Mouse (Mus musculus) embryonic facial prominence, embryonic 13.5 days (tissue): ENCODE data around the gene 2310011J03Rik. TPM values are rescaled to one million over a fixed set of nuclear protein-coding genes. Genes with fewer than 3 reads are reported as not detected.
"Not testable (repeated sequence)": the region's sequence is repeated elsewhere in the genome, so short reads cannot be mapped to it uniquely, and the experiment has no call there.

ENCODE experiments used
- ATAC-seq: fragments of 200-750 bp; cut with Nextera tagmentation; 2 replicates; pipeline ENCODE4 v1.8.0; 2017; ENCODE audit warnings: low read depth; ENCODE audit not compliant: insufficient number of reproducible peaks, insufficient read depth, low FRiP score, low TSS enrichment
- H3K27ac ChIP-seq: fragments of 300-500 bp; sonication (generic); 2 replicates; pipeline ENCODE4 v1.5.1; 2015; ENCODE audit warnings: moderate library complexity, mild to moderate bottlenecking, inconsistent platforms
- H3K27me3 ChIP-seq: fragments of 300-500 bp; sonication (generic); 2 replicates; pipeline ENCODE4 v1.6.1; 2015; ENCODE audit warnings: mild to moderate bottlenecking, inconsistent platforms
- H3K36me3 ChIP-seq: fragments of 300-500 bp; sonication (generic); 2 replicates; pipeline ENCODE4 v1.6.1; 2015; ENCODE audit warnings: mild to moderate bottlenecking, inconsistent platforms
- H3K4me1 ChIP-seq: fragments of 300-500 bp; sonication (generic); 2 replicates; pipeline ENCODE4 v1.6.1; 2015; ENCODE audit warnings: inconsistent platforms
- H3K4me2 ChIP-seq: fragments of 300-500 bp; sonication (generic); 2 replicates; pipeline ENCODE4 v1.6.1; 2015; ENCODE audit warnings: moderate library complexity, mild to moderate bottlenecking, inconsistent platforms
- H3K4me3 ChIP-seq: fragments of 300-500 bp; sonication (generic); 2 replicates; pipeline ENCODE4 v1.5.1; 2015; ENCODE audit warnings: mild to moderate bottlenecking, inconsistent platforms
- H3K9ac ChIP-seq: fragments of 300-500 bp; sonication (generic); 2 replicates; pipeline ENCODE4 v1.6.1; 2015; ENCODE audit warnings: mild to moderate bottlenecking, inconsistent platforms
- H3K9me3 ChIP-seq: fragments of 300-500 bp; sonication (generic); 2 replicates; pipeline ENCODE4 v1.6.1; 2016; ENCODE audit warnings: inconsistent platforms
- WGBS: fragments of 180-500 bp; shearing (Covaris S2); methylation state at CpG from one replicate; pipeline ENCODE4 v1.1.7; 2015; ENCODE audit warnings: mixed read lengths; 5-methylcytosine and 5-hydroxymethylcytosine counted together
- polyA plus RNA-seq: library from polyadenylated mRNA; unstranded; fragments of >200 nt; fragmentation: Nextera tagmentation; extraction: Ambion mirVana; gene quantifications from 2 replicates; pipeline ENCODE4 v1.2.1, GENCODE M21; 2015

Gene 2310011J03Rik
- polyA plus RNA-seq, 1 experiment from 2014 or later: 57.9 TPM

DNA sequence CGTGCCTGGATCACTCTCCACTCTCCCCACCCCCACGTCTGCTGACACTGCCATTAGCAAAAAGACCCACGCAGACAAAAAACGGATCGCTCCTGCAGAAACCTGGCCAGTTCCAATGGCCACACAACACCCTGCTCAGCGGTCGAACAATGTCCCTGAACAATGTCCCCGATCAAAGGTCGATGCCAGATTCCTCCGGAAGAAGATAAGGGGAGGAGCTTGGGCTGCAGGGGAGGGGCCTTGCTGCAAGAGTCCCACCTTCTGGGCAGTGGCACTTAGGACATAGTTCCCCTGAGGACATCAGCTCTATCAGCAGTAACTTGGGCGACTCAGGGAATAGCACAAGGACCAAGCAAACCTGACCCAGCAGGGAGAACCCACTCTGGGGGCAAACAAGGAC lies 31.6 kb upstream of the 2310011J03Rik start:
- Histone ChIP-seq H3K36me3 (no peaks in the 10 kb centered on the region), H3K4me3 (no peak overlapping the region), H3K4me1 (peaks cover 51% of the 10 kb centered on the region), H3K9ac (no peak overlapping the region), H3K4me2 (no peak overlapping the region), H3K27me3 (peaks cover 100% of the 10 kb centered on the region), H3K9me3 (no peaks in the 10 kb centered on the region), H3K27ac (no peak overlapping the region)
- 22% methylated on average over 11 of the region's 11 CpGs for WGBS
- ATAC-seq: no peak

DNA sequence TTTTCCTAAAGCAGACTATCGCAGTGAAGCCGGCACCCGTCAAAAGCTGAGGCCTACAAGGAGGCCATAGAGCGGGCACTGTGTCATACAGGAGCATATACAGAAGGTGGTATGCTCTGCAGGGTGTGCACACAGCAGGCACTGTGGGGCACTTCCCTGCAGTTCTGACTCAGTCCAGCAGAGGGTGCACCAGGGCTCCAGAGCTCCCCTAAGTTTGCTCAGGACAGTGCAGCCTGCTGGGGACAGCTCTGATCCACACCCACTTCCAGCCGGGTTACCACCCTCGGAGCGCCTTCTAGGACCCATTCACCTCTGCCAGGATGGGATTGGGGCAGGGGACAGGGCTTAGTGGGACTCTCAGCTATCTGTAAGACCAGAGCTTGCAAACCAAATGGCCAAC lies 30.0 kb upstream of the 2310011J03Rik start:
- H3K27me3 ChIP-seq: peaks cover 99% of the 10 kb centered on the region
- H3K9me3 ChIP-seq: no peaks in the 10 kb centered on the region
- no peak overlapping the region for H3K9ac ChIP-seq
- no peak overlapping the region for H3K27ac ChIP-seq
- peaks cover 37% of the 10 kb centered on the region for H3K4me1 ChIP-seq
- no peak overlapping the region for H3K4me3 ChIP-seq
- H3K36me3 ChIP-seq: no peaks in the 10 kb centered on the region
- peak; percentile 40; the same call in 1 of the 2 replicates for ATAC-seq
- 2% methylated on average over 7 of the region's 7 CpGs for whole genome bisulfite sequencing
- H3K4me2 ChIP-seq: no peak overlapping the region

DNA sequence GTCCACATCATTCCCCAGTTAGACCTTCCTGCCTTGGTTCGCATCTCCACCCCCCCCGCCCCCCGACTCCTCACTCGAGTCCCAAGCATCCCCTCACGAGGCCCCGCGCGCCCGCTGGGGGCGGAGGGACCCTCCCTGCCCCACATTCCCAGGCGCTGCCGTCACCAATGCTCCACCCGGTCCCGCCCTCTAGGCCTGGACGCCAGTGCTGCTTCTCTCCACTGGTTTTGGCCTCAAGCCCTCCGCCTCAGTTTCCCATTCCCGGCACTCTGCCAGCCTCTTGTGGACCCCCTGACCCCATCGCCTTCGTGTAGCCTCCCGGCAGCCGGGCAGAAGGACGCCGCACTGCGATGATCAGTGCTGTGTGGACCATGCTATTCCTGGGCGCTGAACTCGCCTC lies 28.6 kb upstream of the 2310011J03Rik start:
- Histone ChIP-seq H3K9ac (peak overlapping the region; percentile 59), H3K27me3 (peaks cover 99% of the 10 kb centered on the region), H3K36me3 (no peaks in the 10 kb centered on the region), H3K9me3 (no peaks in the 10 kb centered on the region), H3K27ac (no peak overlapping the region), H3K4me3 (peak overlapping the region; percentile 32), H3K4me2 (peak overlapping the region; percentile 61), H3K4me1 (peaks cover 50% of the 10 kb centered on the region)
- WGBS: 15% methylated on average over 26 of the region's 26 CpGs
- ATAC-seq: no peak

DNA sequence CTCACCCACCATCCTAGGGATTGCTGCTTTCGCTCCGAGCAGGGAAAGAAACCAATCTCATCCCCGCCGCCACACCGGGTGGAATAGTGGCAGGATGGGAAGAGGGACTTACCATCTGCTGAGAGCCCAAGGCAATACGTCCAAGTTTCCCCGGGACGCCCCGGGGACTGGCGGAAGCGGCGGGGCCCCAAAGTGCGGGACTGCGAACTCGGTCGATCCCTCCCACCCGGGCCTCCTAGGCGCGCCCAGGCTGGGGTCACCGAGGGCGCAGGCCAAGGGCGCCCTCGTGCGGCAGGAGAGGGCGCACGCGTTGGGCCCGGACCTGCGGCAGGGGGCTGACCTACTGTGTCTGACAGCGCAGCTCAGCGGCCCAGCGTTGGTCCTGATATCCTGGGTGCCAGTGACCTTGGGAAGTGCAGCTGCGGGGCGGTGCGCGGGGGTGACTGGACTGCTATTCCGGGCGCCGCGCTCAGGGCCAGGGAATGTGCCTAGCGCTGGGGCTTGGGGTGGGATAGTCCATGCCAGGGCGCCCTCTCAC lies 28.0 kb upstream of the 2310011J03Rik start, which contains the start of gene Adamtsl5:
TSS of gene Adamtsl5 (minus strand) at position 169 of the 538 bp plus-strand sequence.
- no peak for ATAC-seq
- under 1% methylated on average over 42 of the region's 42 CpGs for WGBS

DNA sequence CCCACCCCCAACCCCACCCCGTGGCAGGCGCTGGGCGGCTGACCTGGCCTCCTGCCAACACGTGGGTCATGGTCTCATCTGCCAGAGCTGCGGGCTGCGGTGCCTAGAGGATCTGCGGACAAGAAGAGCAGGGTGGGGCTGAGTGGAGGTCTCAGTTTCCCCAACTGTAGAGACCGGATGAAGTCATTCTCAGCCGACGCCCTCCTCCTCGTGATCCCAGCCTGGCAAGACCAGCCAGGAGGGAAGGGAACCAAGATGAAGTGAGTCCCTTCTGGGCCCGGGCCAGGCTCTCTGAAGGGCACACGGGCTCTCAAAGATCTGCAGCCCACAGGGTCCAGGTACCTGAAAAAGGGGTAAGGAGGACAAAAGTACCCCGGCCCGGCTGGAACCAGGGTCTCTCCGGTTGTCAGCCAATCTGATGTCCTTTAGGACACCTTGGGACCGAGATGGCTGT lies 27.2 kb upstream of the 2310011J03Rik start:
- Histone ChIP-seq H3K27ac (no peak overlapping the region), H3K4me3 (peak overlapping the region; percentile 32), H3K4me1 (peaks cover 63% of the 10 kb centered on the region), H3K9me3 (no peaks in the 10 kb centered on the region), H3K36me3 (no peaks in the 10 kb centered on the region), H3K4me2 (peak overlapping the region; percentile 61), H3K27me3 (peaks cover 99% of the 10 kb centered on the region), H3K9ac (0 out of 2 replicates have a peak overlapping the region, but pooled peaks have one; percentile 59)
- no peak for ATAC-seq
- 12% methylated on average over 17 of the region's 17 CpGs for WGBS

More for the DNA sequence above, 28.0 kb upstream of the 2310011J03Rik start, which contains the start of gene Adamtsl5:
- peak within 1 kb of the TSS; percentile 59 for H3K9ac ChIP-seq
- H3K27ac ChIP-seq: no peak within 1 kb of the TSS
- peaks cover 57% of the 10 kb centered on the region for H3K4me1 ChIP-seq
- peak within 1 kb of the TSS; percentile 61 for H3K4me2 ChIP-seq
- no peaks in the 10 kb centered on the region for H3K36me3 ChIP-seq
- no peaks in the 10 kb centered on the region for H3K9me3 ChIP-seq
- H3K4me3 ChIP-seq: peak within 1 kb of the TSS; percentile 32
- H3K27me3 ChIP-seq: peaks cover 99% of the 10 kb centered on the region

DNA sequence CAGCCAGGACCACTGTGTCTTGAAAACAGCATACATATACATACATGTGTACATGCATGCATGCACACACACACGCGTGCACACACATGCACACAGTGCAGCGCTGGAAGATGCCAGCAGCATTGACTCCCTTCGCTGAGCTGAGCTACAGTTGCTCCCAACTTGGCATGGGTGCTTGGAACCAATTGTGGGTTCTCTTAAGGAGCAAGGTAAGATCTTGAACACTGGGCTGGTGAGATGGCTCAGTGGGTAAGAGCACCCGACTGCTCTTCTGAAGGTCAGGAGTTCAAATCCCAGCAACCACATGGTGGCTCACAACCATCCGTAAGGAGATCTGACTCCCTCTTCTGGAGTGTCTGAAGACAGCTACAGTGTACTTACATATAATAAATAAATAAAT lies 25.6 kb upstream of the 2310011J03Rik start:
- H3K27me3 ChIP-seq: peaks cover 99% of the 10 kb centered on the region
- H3K9me3 ChIP-seq, H3K4me2 ChIP-seq, H3K36me3 ChIP-seq, H3K27ac ChIP-seq, ATAC-seq, H3K4me3 ChIP-seq: not testable (repeated sequence)
- H3K4me1 ChIP-seq: peaks cover 78% of the 10 kb centered on the region
- 0 out of 2 replicates have a peak overlapping the region, but pooled peaks have one; percentile 22 for H3K9ac ChIP-seq
- WGBS: 65% methylated on average over 6 of the region's 6 CpGs

DNA sequence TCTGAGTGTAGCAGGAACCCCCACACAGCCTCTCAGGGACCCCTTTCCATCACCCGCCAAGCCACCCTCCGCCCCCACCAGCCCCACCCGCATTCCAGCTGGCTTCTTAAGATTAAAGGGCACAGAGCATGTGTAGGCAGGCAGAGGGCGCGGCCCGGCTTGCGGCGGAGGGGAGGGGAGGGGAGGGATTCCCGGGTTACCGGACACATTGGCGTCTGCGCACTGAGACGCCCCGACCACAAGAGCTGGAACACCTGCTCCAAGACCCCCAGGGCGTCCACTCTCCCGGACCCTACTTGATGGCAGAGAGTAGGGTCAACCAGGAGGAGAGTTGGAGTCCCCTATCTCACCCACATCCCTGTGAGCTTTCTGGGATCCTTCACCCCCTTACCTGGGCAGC lies 24.8 kb upstream of the 2310011J03Rik start:
- no peak for ATAC-seq
- Histone ChIP-seq H3K27me3 (peaks cover 99% of the 10 kb centered on the region), H3K27ac (no peak overlapping the region), H3K9me3 (no peaks in the 10 kb centered on the region), H3K4me3 (peak overlapping the region; percentile 21), H3K36me3 (no peaks in the 10 kb centered on the region), H3K4me1 (peaks cover 77% of the 10 kb centered on the region), H3K9ac (0 out of 2 replicates have a peak overlapping the region, but pooled peaks have one; percentile 32), H3K4me2 (peak overlapping the region; percentile 62)
- 1% methylated on average over 16 of the region's 16 CpGs for WGBS

DNA sequence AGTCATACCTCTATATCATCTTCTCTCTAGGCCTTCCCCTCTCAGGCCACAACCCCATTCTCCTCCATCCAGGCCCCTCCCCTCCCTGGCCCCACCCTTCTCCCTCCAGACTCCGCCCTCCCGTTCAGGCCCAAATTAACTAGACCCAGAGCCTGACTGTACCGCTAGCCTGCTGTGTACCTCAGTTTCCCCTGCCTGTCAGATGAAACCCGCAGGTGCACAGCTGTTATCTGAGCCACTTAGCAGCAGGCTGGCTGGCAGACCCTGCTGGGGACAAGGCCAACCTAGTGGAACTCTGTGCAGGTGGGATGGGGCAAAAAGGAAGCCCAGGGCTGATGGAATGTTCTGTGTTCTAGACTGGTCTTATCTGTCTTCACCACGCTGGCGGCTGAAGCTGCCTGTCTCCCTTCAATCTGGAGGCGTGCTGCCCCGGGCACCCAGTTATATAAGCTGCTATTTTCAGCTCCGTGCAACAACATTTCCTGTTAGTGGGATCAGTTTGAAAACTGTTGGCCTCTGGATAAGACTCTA lies 23.9 kb upstream of the 2310011J03Rik start:
- Histone ChIP-seq H3K27ac (no peak overlapping the region), H3K4me1 (peaks cover 73% of the 10 kb centered on the region), H3K27me3 (peaks cover 94% of the 10 kb centered on the region), H3K4me2 (peak overlapping the region; percentile 62), H3K9ac (no peak overlapping the region), H3K4me3 (peak overlapping the region; percentile 43; the same call in 1 of the 2 replicates), H3K9me3 (no peaks in the 10 kb centered on the region), H3K36me3 (no peaks in the 10 kb centered on the region)
- ATAC-seq: no peak
- WGBS: 35% methylated on average over 9 of the region's 9 CpGs

DNA sequence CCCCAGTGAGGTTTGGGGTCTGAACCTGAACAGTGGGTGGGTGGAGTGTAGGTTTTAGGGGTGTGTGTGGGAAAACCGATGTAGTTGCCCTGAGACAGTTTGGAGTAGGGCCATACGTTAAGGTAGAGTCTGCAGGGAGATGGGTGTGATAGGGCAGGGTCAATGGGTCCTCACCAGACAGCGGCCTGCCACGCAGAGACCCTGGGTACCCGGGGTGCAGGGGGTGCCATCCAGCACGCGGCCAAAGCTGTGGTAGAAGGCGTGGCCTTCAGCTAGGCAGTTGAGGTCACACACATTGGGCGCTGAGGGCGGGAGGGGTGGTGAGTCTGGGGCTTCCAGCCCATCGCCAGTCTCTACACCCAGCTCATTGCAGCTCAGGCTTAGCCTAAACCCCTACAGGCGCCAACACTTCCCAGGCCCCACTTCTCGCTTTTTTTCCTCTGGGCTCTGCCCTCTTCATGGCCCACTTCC lies 23.1 kb upstream of the 2310011J03Rik start:
- 34% methylated on average over 13 of the region's 13 CpGs for WGBS
- Histone ChIP-seq H3K9me3 (no peaks in the 10 kb centered on the region), H3K9ac (0 out of 2 replicates have a peak overlapping the region, but pooled peaks have one; percentile 27), H3K4me2 (peak overlapping the region; percentile 62), H3K27me3 (peaks cover 87% of the 10 kb centered on the region), H3K27ac (peak overlapping the region; percentile 55; the same call in 1 of the 2 replicates), H3K4me1 (peaks cover 66% of the 10 kb centered on the region), H3K4me3 (peak overlapping the region; percentile 43), H3K36me3 (no peaks in the 10 kb centered on the region)
- ATAC-seq: no peak; the same call in 1 of the 2 replicates

DNA sequence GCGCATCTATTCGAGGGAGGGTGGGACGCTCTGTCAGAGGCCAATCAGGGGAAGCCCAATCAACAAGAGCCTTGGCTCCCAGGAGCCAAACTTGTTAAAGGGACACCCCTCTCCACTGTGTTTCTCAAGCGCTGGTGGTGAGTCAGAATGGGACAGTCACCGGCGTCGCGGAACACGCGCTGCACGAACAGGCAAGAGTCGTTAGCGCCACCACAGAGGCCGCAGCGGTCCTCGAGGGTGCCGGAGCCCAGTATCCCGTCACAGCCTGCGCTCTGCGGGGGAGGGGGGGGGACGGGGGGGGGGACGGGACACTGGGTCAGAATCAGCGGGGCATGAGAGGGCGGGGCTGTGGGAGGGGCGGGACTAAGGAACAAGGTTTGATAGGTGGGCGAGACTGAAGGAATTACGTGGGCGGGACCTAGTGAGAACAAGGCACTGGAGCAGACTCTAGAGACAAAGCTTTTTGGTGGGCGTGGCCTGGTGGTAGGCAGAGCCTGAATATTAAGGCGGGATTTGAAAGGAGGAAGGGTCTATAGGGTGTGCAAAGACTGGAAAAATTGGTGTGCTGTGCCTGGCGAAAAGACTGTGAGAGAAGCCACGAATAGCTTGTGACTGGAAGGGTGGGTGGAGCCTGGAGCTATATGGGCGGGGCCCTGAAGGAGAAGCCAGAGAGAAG lies 22.6 kb upstream of the 2310011J03Rik start:
- no peaks in the 10 kb centered on the region for H3K36me3 ChIP-seq
- H3K4me2 ChIP-seq: peak overlapping the region; percentile 62
- peaks cover 60% of the 10 kb centered on the region for H3K4me1 ChIP-seq
- peak overlapping the region; percentile 55; the same call in 1 of the 2 replicates for H3K27ac ChIP-seq
- H3K27me3 ChIP-seq: peaks cover 81% of the 10 kb centered on the region
- ATAC-seq: peak; percentile 68
- H3K9ac ChIP-seq: 0 out of 2 replicates have a peak overlapping the region, but pooled peaks have one; percentile 46
- H3K9me3 ChIP-seq: no peaks in the 10 kb centered on the region
- H3K4me3 ChIP-seq: peak overlapping the region; percentile 43
- WGBS: under 1% methylated on average over 32 of the region's 33 CpGs

DNA sequence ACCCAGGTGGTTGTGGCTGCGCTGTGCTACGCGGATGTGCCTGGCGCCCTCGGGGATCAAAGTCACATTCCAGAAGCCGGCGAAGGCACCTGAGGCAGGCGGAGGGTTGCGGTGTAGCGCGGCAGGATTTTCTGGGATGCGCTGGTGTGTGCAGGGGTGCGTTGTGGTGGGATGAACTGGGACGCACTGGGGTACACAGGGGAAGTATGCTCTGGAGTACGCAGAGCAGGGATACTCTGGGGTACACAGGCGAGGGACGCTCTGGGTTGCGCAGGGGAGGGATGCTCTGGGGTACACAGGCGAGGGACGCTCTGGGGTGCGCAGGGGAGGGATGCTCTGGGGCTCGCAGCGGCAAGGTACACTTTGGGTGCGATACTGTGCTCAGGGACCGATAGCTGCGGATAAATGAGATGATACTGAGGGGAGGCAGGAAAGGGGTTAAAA lies 22.0 kb upstream of the 2310011J03Rik start:
- H3K27me3 ChIP-seq: peaks cover 75% of the 10 kb centered on the region
- peak overlapping the region; percentile 62 for H3K4me2 ChIP-seq
- H3K4me1 ChIP-seq: peaks cover 54% of the 10 kb centered on the region
- H3K9ac ChIP-seq: peak overlapping the region; percentile 55
- no peaks in the 10 kb centered on the region for H3K9me3 ChIP-seq
- peak overlapping the region; percentile 43 for H3K4me3 ChIP-seq
- H3K27ac ChIP-seq: no peak overlapping the region
- WGBS: 1% methylated on average over 26 of the region's 26 CpGs
- ATAC-seq: 0 out of 2 replicates have a peak, but pooled peaks have one; percentile 35
- H3K36me3 ChIP-seq: no peaks in the 10 kb centered on the region
